Mouse (Mus musculus): ENCODE measurements at regions not wholly inside any gene's neighbourhood (a gene's known extent, or its start where the extent isn't known, plus 50 kb on each side); places are given as distances from the start of the nearest gene placed in this dataset.
"Not testable (repeated sequence)": the region's sequence is repeated elsewhere in the genome, so short reads cannot be mapped to it uniquely, and the experiment has no call there.

- H3K27me3 ChIP-seq (replicated peaks): no peaks in the 10 kb centered on the region
Measured at GRCm38 (mm10) chr10:15746866-15747265, 1028.9 kb upstream of the Gje1 start.

GRCm38 (mm10) chr10:15738630-15739029 lies 1020.6 kb upstream of the Gje1 start:
- H3K36me3 ChIP-seq: no peaks in the 10 kb centered on the region
- no peak overlapping the region for H3K27ac ChIP-seq
- H3K27me3 ChIP-seq (replicated peaks): no peaks in the 10 kb centered on the region
- H3K9ac ChIP-seq: no peak overlapping the region
- 79% methylated on average over 3 of the region's 3 CpGs for WGBS
- no peak overlapping the region for H3K4me2 ChIP-seq (replicated peaks)
- H3K4me1 ChIP-seq (replicated peaks): no peaks in the 10 kb centered on the region
- ATAC-seq: no peak
- H3K4me3 ChIP-seq (replicated peaks): no peak overlapping the region
- H3K9me3 ChIP-seq: no peaks in the 10 kb centered on the region

More at GRCm38 (mm10) chr10:15746866-15747265, 1028.9 kb upstream of the Gje1 start:
- H3K36me3 ChIP-seq: no peaks in the 10 kb centered on the region
- no peak overlapping the region for H3K4me3 ChIP-seq (replicated peaks)
- 87% methylated on average over 1 of the region's 1 CpGs for WGBS
- no peak overlapping the region for H3K27ac ChIP-seq
- no peak overlapping the region for H3K9ac ChIP-seq
- no peaks in the 10 kb centered on the region for H3K9me3 ChIP-seq
- ATAC-seq: no peak
- H3K4me1 ChIP-seq (replicated peaks): no peaks in the 10 kb centered on the region
- no peak overlapping the region for H3K4me2 ChIP-seq (replicated peaks)

GRCm38 (mm10) chr10:15731318-15731717 lies 1013.3 kb upstream of the Gje1 start:
- 86% methylated on average over 1 of the region's 1 CpGs for WGBS
- Histone ChIP-seq H3K4me2 (replicated peaks) (no peak overlapping the region), H3K27ac (no peak overlapping the region), H3K9me3 (no peaks in the 10 kb centered on the region), H3K27me3 (replicated peaks) (no peaks in the 10 kb centered on the region), H3K9ac (no peak overlapping the region), H3K4me1 (replicated peaks) (no peaks in the 10 kb centered on the region), H3K4me3 (replicated peaks) (no peak overlapping the region), H3K36me3 (no peaks in the 10 kb centered on the region)
- no peak for ATAC-seq

- Histone ChIP-seq H3K9ac (no peak overlapping the region), H3K36me3 (no peaks in the 10 kb centered on the region), H3K4me2 (replicated peaks) (no peak overlapping the region), H3K4me1 (replicated peaks) (no peaks in the 10 kb centered on the region), H3K27ac (no peak overlapping the region), H3K4me3 (replicated peaks) (no peak overlapping the region), H3K27me3 (replicated peaks) (no peaks in the 10 kb centered on the region), H3K9me3 (no peaks in the 10 kb centered on the region)
- ATAC-seq: no peak
- WGBS: 92% methylated on average over 2 of the region's 2 CpGs
Measured at GRCm38 (mm10) chr10:15697946-15698345, 979.9 kb upstream of the Gje1 start.

GRCm38 (mm10) chr10:15697050-15697449 lies 979.0 kb upstream of the Gje1 start:
- Histone ChIP-seq H3K4me3 (replicated peaks) (no peak overlapping the region), H3K4me1 (replicated peaks) (no peaks in the 10 kb centered on the region), H3K36me3 (no peaks in the 10 kb centered on the region), H3K4me2 (replicated peaks) (no peak overlapping the region), H3K9me3 (no peaks in the 10 kb centered on the region), H3K9ac (no peak overlapping the region), H3K27me3 (replicated peaks) (no peaks in the 10 kb centered on the region), H3K27ac (no peak overlapping the region)
- ATAC-seq: no peak
- WGBS: 72% methylated on average over 1 of the region's 1 CpGs

- not testable (repeated sequence) for ATAC-seq; H3K4me1 ChIP-seq (replicated peaks); H3K4me3 ChIP-seq (replicated peaks); H3K9me3 ChIP-seq; H3K9ac ChIP-seq; H3K27me3 ChIP-seq (replicated peaks); H3K36me3 ChIP-seq; H3K27ac ChIP-seq; H3K4me2 ChIP-seq (replicated peaks)
- 81% methylated on average over 1 of the region's 1 CpGs for WGBS
Measured at GRCm38 (mm10) chr10:15671638-15672037, 953.6 kb upstream of the Gje1 start.
